Mouse (Mus musculus) gastrocnemius, postnatal 4 days (tissue): ENCODE measurements around the gene Ccdc88c. TPM values are rescaled to one million over a fixed set of nuclear protein-coding genes. Genes with fewer than 3 reads are reported as not detected.

Experiments
- DNase-seq, 2 experiments: peaks; one replicate each; pipeline ENCODE4 v3.0.0; 2021 to 2022; ENCODE audit warnings: low spot score in 2 of 2, mixed read lengths in 2 of 2
- microRNA-seq: library from miRNA; unstranded; fragments of <30 nt; microRNA quantifications from one replicate; pipeline ENCODE4 v1.2.0, GENCODE M21; 2021
- total RNA-seq, 2 experiments: library from RNA; stranded (reverse); gene quantifications; 2 replicates each; pipeline ENCODE4 v1.2.3; 2021

The Ccdc88c gene
- total RNA-seq, 2 experiments from 2014 or later: 51.1 to 57.3 TPM

- peak in 1 of 2 experiments; percentile 50 for DNase-seq
These were observed 141.0 kb downstream of the Ccdc88c start for GRCm38 (mm10) chr12:100887801-100888258.

DNA sequence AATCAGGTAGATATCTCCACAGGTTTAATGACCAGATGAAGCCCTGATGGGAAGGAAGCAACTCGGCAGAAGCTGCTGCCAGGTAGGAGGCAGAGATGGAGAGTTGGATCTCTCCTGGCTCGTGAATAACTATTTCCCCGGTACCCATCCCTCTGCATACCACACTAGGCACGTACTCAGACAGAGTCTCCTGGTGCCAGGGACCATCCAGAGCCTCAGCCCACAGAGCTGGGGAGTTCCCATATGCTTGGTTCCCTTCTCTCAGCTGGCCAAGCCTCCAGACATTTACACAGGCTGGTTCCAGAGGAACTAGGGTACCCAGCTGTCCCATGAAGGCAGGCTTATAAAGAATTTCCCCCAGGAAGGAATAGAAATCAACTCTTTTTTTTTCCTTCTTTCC, 142.0 kb downstream of the Ccdc88c start:
- no peak for DNase-seq

DNA sequence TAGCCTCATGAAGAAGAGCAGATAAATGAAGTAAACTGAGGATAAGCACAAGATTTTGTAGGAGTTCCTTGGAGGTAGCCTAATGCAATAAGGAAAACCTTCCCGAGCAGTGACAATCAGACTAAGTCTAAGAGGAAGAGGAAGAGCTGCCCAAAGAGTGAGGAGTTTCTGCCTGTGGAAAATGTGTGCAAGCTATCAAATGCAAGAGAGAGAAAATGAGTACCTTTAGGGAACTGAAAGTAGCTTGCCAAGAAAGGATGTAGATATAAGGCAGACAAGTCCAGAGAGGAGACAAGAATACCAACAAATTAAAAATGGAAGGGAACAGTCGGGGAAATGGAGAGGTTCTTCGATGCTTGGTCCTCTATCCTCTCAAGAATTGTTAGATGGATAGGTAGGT, 143.3 kb downstream of the Ccdc88c start:
- no peak for DNase-seq

- no peak for DNase-seq
These were observed 145.7 kb downstream of the Ccdc88c start for GRCm38 (mm10) chr12:100883168-100883567.

GRCm38 (mm10) chr12:100878556-100878955, 150.3 kb downstream of the Ccdc88c start:
- no peak for DNase-seq

DNA sequence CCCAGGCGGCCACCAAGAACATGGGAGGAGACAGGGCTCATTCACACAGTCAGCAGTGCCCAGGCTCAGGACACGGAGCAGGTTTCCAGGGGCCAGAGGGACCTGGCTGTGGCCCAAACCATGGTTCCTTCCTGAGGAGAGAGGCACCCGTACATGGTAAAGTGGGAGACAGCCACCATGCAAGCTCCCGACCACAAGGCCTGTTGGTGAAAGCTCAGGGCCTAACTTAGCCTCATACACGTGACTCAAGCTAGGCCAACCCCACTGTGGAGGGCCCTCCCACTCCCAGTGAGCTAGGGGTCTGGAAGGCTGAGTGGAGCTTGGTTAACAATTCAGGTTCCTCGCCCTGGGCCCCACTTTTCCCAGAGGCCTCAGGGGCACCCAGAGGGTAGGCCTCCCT, 150.9 kb downstream of the Ccdc88c start:
- no peak for DNase-seq

DNA sequence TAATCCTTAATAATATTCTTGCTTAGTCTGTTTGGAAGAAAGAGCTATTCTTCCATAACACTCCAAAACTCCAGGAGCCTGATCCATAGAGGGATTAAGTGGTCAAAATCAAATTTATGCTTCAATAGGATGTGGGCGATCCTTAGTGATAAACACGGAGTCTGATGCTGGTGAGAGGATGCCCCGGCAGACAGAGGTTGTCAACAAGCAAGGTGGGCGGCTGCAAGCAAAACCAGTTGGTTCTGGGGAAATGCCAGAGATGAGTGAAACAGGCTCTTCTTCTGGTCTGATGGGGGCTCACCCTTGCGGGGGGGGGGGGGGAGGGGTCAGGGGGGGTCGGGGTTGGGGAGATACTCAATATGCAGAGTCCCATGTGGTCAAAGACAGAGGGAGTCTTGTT, 152.9 kb downstream of the Ccdc88c start:
- no peak for DNase-seq

GRCm38 (mm10) chr12:100875553-100875952, 153.3 kb downstream of the Ccdc88c start:
- no peak for DNase-seq

- no peak for DNase-seq
These were observed 155.2 kb downstream of the Ccdc88c start for GRCm38 (mm10) chr12:100873612-100874011.

- no peak for DNase-seq
These were observed 157.0 kb downstream of the Ccdc88c start for GRCm38 (mm10) chr12:100871841-100872240.

DNA sequence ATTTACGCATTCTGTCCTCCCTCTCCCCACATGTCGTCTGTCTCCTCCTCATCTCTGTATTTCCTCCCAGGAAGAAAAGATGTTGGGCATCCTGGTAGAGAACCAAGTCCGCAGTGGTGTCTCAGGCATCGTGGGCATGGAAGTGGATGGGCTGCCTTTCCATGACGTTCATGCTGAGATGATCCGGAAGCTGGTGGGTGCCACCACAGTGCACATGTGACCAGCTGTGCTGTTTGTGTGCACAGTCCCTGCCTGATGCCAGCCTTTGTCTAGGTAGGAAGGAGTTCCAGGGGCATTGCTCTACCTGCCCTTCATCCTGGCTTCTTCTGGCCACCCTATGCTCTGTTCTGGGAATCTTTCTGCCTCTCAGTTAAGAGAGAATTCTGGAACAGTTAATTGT, 157.6 kb downstream of the Ccdc88c start:
- no peak for DNase-seq

DNA sequence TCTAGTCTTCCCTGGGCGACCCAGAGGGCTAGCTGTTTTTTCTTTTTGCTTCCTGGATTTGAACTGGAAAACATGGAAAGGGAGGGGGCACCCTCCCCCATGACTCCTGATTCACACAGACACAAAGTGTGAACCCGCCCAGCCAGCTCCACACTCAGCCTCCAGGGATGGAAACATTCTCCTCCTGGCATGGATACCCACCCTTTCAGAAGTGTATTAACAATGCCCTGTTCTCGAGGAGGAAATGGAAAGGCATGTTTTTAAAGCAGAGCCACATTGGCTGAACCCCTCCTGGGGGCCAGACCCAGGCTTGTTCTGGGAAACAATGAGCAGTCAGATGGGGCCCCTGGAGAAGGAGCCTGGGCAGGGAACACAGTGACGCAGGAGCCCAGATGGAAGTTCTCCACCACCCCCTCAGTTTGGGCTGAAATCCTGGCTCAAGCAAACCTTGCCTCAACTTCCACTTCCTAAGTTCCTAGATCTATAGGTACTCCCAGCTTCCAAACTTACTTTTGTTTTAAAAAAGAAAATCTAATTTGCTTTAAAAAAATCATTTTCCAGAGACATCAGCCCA, 160.7 kb downstream of the Ccdc88c start:
- DNase-seq: no peak

DNA sequence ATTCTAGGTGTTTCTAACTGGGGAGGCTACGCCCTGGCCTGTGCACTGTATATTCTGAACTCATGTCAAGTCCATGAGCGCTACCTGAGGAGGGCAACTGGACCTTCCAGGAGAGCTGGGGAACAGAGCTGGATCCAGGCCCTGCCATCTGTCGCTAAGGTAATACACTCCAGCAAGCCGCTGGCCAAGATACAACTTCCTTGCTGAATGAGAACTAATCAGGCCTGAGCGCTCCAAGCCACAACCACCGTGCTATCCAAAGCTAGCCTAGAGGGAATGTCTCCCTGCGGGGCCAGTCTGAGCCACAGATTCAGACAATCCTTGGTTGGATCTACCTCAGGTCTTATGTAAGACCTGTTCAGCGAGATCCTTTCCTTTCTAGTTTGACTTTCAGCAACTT, 161.8 kb downstream of the Ccdc88c start:
- no peak for DNase-seq

GRCm38 (mm10) chr12:100865509-100866078, 163.3 kb downstream of the Ccdc88c start:
- no peak for DNase-seq

DNA sequence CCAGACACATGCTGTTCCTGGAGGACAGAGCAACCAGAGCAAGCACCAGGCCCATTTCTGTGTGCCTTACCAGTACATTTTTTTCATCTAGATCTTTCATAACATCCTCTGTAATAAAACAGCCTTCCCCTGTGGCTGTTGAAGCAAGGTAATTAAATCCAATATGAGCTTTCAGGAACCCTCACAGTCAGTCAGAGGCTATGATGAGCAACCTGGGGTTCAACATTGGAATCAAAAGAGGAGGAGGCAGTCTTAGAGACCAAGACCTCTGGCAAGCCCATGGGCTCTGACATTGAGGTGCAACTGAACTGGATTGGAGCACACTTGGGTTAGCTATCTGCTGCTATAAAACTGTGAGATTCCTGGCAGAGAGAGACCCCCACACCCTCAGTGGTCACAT, 163.8 kb downstream of the Ccdc88c start:
- DNase-seq: no peak

- no peak for DNase-seq
These were observed 165.9 kb downstream of the Ccdc88c start for GRCm38 (mm10) chr12:100862856-100863446.

DNA sequence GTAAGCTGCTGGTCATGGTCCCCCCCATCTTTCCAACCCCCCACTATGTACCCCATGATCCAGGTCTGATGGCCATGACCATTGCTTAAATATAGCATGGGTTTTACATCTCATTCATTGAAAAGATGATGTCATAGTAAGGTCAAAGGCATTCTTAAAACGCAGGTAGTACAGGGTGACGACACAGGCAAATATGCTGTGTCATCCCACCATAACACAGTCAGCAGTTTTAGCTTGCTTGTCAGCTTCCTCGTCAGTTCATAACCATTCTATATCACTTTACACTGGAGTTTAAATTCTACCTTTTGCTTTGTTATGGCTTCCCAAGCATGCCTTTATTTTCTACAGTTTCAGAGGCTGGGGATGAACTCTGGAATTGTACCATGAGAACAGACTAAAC, 166.6 kb downstream of the Ccdc88c start:
- no peak for DNase-seq

Small RNAs within 50 kb of the gene (microRNA-seq; reads per million reads assigned to microRNA genes)
- not detected for gene Mir1190

Other genes starting within 250 kb of the Ccdc88c start
- 1 to 10 TPM; 3.6 to 4.0 TPM for gene Dglucy, start 250.0 kb downstream of the Ccdc88c start, total RNA-seq
- gene Gpr68, start 120.9 kb downstream of the Ccdc88c start, total RNA-seq: under 1 TPM; 0.23 to 0.49 TPM
- 10 to 100 TPM; 41.5 to 45.7 TPM for gene Ppp4r3a, start 54.6 kb upstream of the Ccdc88c start, total RNA-seq